Mouse (Mus musculus): ENCODE data around the gene Ushbp1. TPM values are rescaled to one million over a fixed set of nuclear protein-coding genes. Genes with fewer than 3 reads are reported as not detected.
"Not testable (repeated sequence)": the region's sequence is repeated elsewhere in the genome, so short reads cannot be mapped to it uniquely, and the experiment has no call there.

Gene Ushbp1
- polyA plus RNA-seq, 1 experiment: 38.5 TPM

DNA sequence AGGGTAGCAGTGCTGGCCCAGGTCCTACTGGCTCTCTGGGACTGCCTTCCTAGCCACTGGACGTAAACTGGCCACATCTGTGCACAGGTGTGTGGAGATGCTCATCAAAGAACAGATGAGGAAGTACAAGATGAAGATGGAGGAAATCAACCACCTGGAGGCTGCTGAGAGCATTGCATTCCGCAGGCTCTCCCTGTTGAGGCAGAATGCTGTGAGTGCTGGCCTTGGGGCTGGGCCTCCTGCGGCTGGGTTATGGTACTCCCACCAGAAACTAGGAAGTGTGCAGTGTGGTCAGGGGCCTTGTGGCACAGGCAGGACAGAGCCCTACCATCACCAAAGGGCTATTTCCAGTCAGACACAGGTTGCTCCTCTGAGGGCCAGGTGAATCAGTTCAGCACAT lies 37.6 kb downstream of the Ushbp1 start:
- H3K27me3 ChIP-seq (replicated peaks; ENCODE audit: control insufficient read depth, insufficient read depth, low read length): no peaks in the 10 kb centered on the region
- no peak overlapping the region for H3K4me3 ChIP-seq (ENCODE audit: insufficient read depth, low read depth, low read length)
- WGBS: 86% methylated on average over 3 of the region's 3 CpGs
- TF ChIP-seq CTCF (conservative IDR thresholded peaks at IDR 0.05; ENCODE audit: insufficient read depth, insufficient read length, low read depth, low read length): no peak
- no peaks in the 10 kb centered on the region for H3K4me1 ChIP-seq (ENCODE audit: control insufficient read depth, insufficient read depth, low read length)
- no peaks in the 10 kb centered on the region for H3K36me3 ChIP-seq (ENCODE audit: control insufficient read depth, insufficient read depth, low read length)
- DNase-seq: no peak
- H3K27ac ChIP-seq (ENCODE audit: insufficient read depth, low read depth, low read length): no peak overlapping the region

DNA sequence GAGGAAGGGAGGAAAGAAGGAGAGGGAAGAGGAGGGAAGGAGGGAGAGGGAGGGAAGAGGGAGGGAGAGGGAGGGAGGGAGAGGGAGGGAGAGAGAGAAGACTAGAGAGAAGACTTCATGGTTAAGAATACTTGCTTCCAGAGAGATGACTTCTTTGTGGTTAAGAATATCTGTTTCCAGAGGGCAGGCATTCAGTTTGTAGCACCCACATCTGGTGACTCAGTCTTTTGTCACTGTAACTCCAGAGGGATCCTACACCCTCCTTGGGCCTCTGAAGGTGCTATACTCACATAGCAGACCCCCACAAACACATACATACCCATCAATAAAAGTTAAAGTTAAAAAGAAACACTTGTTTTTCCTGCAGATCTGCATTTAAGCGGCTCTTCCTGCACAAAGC lies 44.1 kb downstream of the Ushbp1 start:
- WGBS: 95% methylated on average over 1 of the region's 1 CpGs
- no peaks in the 10 kb centered on the region for H3K4me1 ChIP-seq (ENCODE audit: control insufficient read depth, insufficient read depth, low read length)
- no peaks in the 10 kb centered on the region for H3K27me3 ChIP-seq (replicated peaks; ENCODE audit: control insufficient read depth, insufficient read depth, low read length)
- no peak for DNase-seq
- H3K4me3 ChIP-seq (ENCODE audit: insufficient read depth, low read depth, low read length): no peak overlapping the region
- no peaks in the 10 kb centered on the region for H3K36me3 ChIP-seq (ENCODE audit: control insufficient read depth, insufficient read depth, low read length)
- no peak overlapping the region for H3K27ac ChIP-seq (ENCODE audit: insufficient read depth, low read depth, low read length)
- TF ChIP-seq POLR2A (IDR thresholded peaks at IDR 0.05; ENCODE audit: low read depth, low read length): no peak
- no peak for TF ChIP-seq CTCF (conservative IDR thresholded peaks at IDR 0.05; ENCODE audit: insufficient read depth, insufficient read length, low read depth, low read length)

DNA sequence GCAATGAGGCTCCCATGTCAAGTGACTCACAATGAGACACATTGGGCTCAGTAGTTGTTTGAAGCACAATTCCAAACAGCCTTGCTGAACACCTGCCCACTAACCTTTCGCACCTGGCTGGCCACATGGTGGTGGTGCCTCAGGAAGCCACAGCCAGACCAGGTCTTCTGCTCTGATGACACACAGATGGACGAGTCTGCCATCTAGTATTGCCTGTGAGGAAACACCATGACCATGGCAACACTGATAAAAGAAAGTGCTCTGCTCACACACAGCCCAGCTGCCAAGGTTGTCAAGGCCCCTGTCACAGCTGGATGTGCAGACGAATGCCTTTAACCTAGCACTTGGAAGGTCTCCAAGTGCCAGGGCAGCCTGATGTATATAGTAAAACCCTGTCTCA lies 44.5 kb downstream of the Ushbp1 start:
- no peaks in the 10 kb centered on the region for H3K36me3 ChIP-seq (ENCODE audit: control insufficient read depth, insufficient read depth, low read length)
- no peak for DNase-seq
- no peak overlapping the region for H3K4me3 ChIP-seq (ENCODE audit: insufficient read depth, low read depth, low read length)
- WGBS: 74% methylated on average over 3 of the region's 3 CpGs
- H3K4me1 ChIP-seq (ENCODE audit: control insufficient read depth, insufficient read depth, low read length): no peaks in the 10 kb centered on the region
- H3K27ac ChIP-seq (ENCODE audit: insufficient read depth, low read depth, low read length): no peak overlapping the region
- H3K27me3 ChIP-seq (replicated peaks; ENCODE audit: control insufficient read depth, insufficient read depth, low read length): no peaks in the 10 kb centered on the region
- no peak for TF ChIP-seq CTCF (conservative IDR thresholded peaks at IDR 0.05; ENCODE audit: insufficient read depth, insufficient read length, low read depth, low read length)
- TF ChIP-seq POLR2A (IDR thresholded peaks at IDR 0.05; ENCODE audit: low read depth, low read length): no peak

GRCm38 (mm10) chr8:71346581-71346980 lies 49.0 kb downstream of the Ushbp1 start:
- Histone ChIP-seq H3K4me1 (ENCODE audit: control insufficient read depth, insufficient read depth, low read length) (no peaks in the 10 kb centered on the region), H3K4me3 (ENCODE audit: insufficient read depth, low read depth, low read length) (no peak overlapping the region), H3K36me3 (ENCODE audit: control insufficient read depth, insufficient read depth, low read length) (no peaks in the 10 kb centered on the region), H3K27me3 (replicated peaks; ENCODE audit: control insufficient read depth, insufficient read depth, low read length) (no peaks in the 10 kb centered on the region), H3K27ac (ENCODE audit: insufficient read depth, low read depth, low read length) (no peak overlapping the region)
- no peak for DNase-seq
- TF ChIP-seq CTCF (conservative IDR thresholded peaks at IDR 0.05; ENCODE audit: insufficient read depth, insufficient read length, low read depth, low read length): no peak
- no peak for TF ChIP-seq POLR2A (IDR thresholded peaks at IDR 0.05; ENCODE audit: low read depth, low read length)
- WGBS: 79% methylated on average over 1 of the region's 1 CpGs

DNA sequence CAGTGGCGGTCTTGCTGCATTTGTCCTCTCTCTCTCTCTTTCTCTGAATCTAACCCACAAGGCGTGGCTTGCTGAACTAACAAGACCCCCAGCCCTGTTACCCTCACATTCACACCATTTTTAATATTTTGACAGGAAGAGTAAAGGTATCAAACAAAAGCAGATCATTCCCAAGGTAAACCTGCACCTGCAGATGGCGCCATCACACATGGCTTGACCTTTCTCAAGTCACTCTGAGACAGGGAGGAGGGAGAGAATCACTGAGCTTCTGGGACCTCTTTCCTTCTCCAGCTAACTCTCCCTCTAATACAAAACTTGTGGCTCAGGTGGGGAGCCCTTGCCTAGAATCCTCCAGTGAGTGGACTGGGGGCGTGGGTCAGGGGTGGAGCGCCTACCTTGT lies 55.0 kb downstream of the Ushbp1 start:
- no peaks in the 10 kb centered on the region for H3K27me3 ChIP-seq (replicated peaks; ENCODE audit: control insufficient read depth, insufficient read depth, low read length)
- H3K27ac ChIP-seq (ENCODE audit: insufficient read depth, low read depth, low read length): no peak overlapping the region
- no peaks in the 10 kb centered on the region for H3K4me1 ChIP-seq (ENCODE audit: control insufficient read depth, insufficient read depth, low read length)
- DNase-seq: peak; percentile 47
- no peaks in the 10 kb centered on the region for H3K36me3 ChIP-seq (ENCODE audit: control insufficient read depth, insufficient read depth, low read length)
- TF ChIP-seq POLR2A (IDR thresholded peaks at IDR 0.05; ENCODE audit: low read depth, low read length) (no peak), CTCF (conservative IDR thresholded peaks at IDR 0.05; ENCODE audit: insufficient read depth, insufficient read length, low read depth, low read length) (peak; percentile 66)
- H3K4me3 ChIP-seq (ENCODE audit: insufficient read depth, low read depth, low read length): no peak overlapping the region
- 88% methylated on average over 5 of the region's 5 CpGs for WGBS

GRCm38 (mm10) chr8:71337834-71338233 lies 57.8 kb downstream of the Ushbp1 start:
- not testable (repeated sequence) for H3K27me3 ChIP-seq (replicated peaks; ENCODE audit: control insufficient read depth, insufficient read depth, low read length); H3K36me3 ChIP-seq (ENCODE audit: control insufficient read depth, insufficient read depth, low read length); DNase-seq; H3K4me3 ChIP-seq (ENCODE audit: insufficient read depth, low read depth, low read length); H3K27ac ChIP-seq (ENCODE audit: insufficient read depth, low read depth, low read length); H3K4me1 ChIP-seq (ENCODE audit: control insufficient read depth, insufficient read depth, low read length)
- 92% methylated on average over 6 of the region's 6 CpGs for WGBS

Other genes starting within 250 kb of the Ushbp1 start
- 11.4 and 12.0 TPM in 2 replicates for gene Myo9b, start 123.1 kb downstream of the Ushbp1 start, polyA plus RNA-seq (2012; rRNA removed)
- 3.1 and 3.6 TPM in 2 replicates for gene Haus8, start 122.9 kb downstream of the Ushbp1 start, polyA plus RNA-seq (2012; rRNA removed)
- 111 and 127 TPM in 2 replicates for gene Use1, start 29.0 kb downstream of the Ushbp1 start, polyA plus RNA-seq (2012; rRNA removed)
- gene Ocel1, start 24.5 kb downstream of the Ushbp1 start, polyA plus RNA-seq (2012; rRNA removed): 12.5 and 14.2 TPM in 2 replicates
- 177 and 264 TPM in 2 replicates for gene Nr2f6, start 13.8 kb downstream of the Ushbp1 start, polyA plus RNA-seq (2012; rRNA removed)
- gene Babam1, start 1.1 kb upstream of the Ushbp1 start, polyA plus RNA-seq (2012; rRNA removed): 153 and 162 TPM in 2 replicates
- 0.28 and 0.79 TPM in 2 replicates for gene Ankle1, start 10.2 kb upstream of the Ushbp1 start, polyA plus RNA-seq (2012; rRNA removed)
- 29.8 and 38.3 TPM in 2 replicates for gene Abhd8, start 67.9 kb upstream of the Ushbp1 start, polyA plus RNA-seq (2012; rRNA removed)
- gene Mrpl34, start 69.2 kb upstream of the Ushbp1 start, polyA plus RNA-seq (2012; rRNA removed): 168 and 186 TPM in 2 replicates
- 61.5 and 62.6 TPM in 2 replicates for gene Dda1, start 73.4 kb upstream of the Ushbp1 start, polyA plus RNA-seq (2012; rRNA removed)
- gene Ano8, start 90.2 kb upstream of the Ushbp1 start, polyA plus RNA-seq (2012; rRNA removed): 12.6 and 15.2 TPM in 2 replicates
- 20.2 and 25.0 TPM in 2 replicates for gene Gtpbp3, start 92.3 kb upstream of the Ushbp1 start, polyA plus RNA-seq (2012; rRNA removed)
- gene Plvap, start 116.0 kb upstream of the Ushbp1 start, polyA plus RNA-seq (2012; rRNA removed): 502 and 542 TPM in 2 replicates
- 0.09 TPM in 1 of 2 replicates, not detected in the other for gene Ccdc194, start 129.9 kb upstream of the Ushbp1 start, polyA plus RNA-seq (2012; rRNA removed)
- 167 and 184 TPM in 2 replicates for gene Bst2, start 141.7 kb upstream of the Ushbp1 start, polyA plus RNA-seq (2012; rRNA removed)
- gene Mvb12a, start 147.1 kb upstream of the Ushbp1 start, polyA plus RNA-seq (2012; rRNA removed): 136 and 164 TPM in 2 replicates
- 7.8 and 8.4 TPM in 2 replicates for gene Tmem221, start 163.1 kb upstream of the Ushbp1 start, polyA plus RNA-seq (2012; rRNA removed)
- 0.14 and 0.19 TPM in 2 replicates for gene Nxnl1, start 170.8 kb upstream of the Ushbp1 start, polyA plus RNA-seq (2012; rRNA removed)
- 146 and 182 TPM in 2 replicates for gene Slc27a1, start 173.1 kb upstream of the Ushbp1 start, polyA plus RNA-seq (2012; rRNA removed)
- 134 TPM in 2 replicates for gene Pgls, start 196.4 kb upstream of the Ushbp1 start, polyA plus RNA-seq (2012; rRNA removed)
- gene Fam129c, start 201.8 kb upstream of the Ushbp1 start, polyA plus RNA-seq (2012; rRNA removed): 1.2 and 2.4 TPM in 2 replicates
- 62.2 and 70.4 TPM in 2 replicates for gene Colgalt1, start 215.2 kb upstream of the Ushbp1 start, polyA plus RNA-seq (2012; rRNA removed)

Measured in kidney, adult 2 months (tissue).